Mouse (Mus musculus) neural tube, embryonic 12.5 days (tissue): ENCODE data around the gene Olfr625-ps1. TPM values are rescaled to one million over a fixed set of nuclear protein-coding genes. Genes with fewer than 3 reads are reported as not detected.
"Not testable (repeated sequence)": the region's sequence is repeated elsewhere in the genome, so short reads cannot be mapped to it uniquely, and the experiment has no call there.

Experiments used
- ATAC-seq: fragments of 200-750 bp; cut with Nextera tagmentation; 2 replicates; pipeline ENCODE4 v1.8.0; 2017; ENCODE audit warnings: low read depth, mild to moderate bottlenecking, moderate TSS enrichment, moderate library complexity; ENCODE audit not compliant: low FRiP score
- H3K27ac ChIP-seq: fragments of 300-500 bp; sonication (generic); 2 replicates; pipeline ENCODE4 v1.5.1; 2016
- H3K27me3 ChIP-seq: fragments of 300-500 bp; sonication (generic); replicated peaks from 2 replicates; pipeline ENCODE4 v1.6.1; 2016; ENCODE audit warnings: mild to moderate bottlenecking
- H3K36me3 ChIP-seq: fragments of 300-500 bp; sonication (generic); 2 replicates; pipeline ENCODE4 v1.6.1; 2016; ENCODE audit warnings: mild to moderate bottlenecking
- H3K4me1 ChIP-seq: fragments of 300-500 bp; sonication (generic); 2 replicates; pipeline ENCODE4 v1.6.1; 2016
- H3K4me2 ChIP-seq: fragments of 300-500 bp; sonication (generic); replicated peaks from 2 replicates; pipeline ENCODE4 v1.6.1; 2016; ENCODE audit warnings: mild to moderate bottlenecking
- H3K4me3 ChIP-seq: fragments of 300-500 bp; sonication (generic); 2 replicates; pipeline ENCODE4 v1.5.1; 2016
- H3K9ac ChIP-seq: fragments of 300-500 bp; sonication (generic); 2 replicates; pipeline ENCODE4 v1.6.1; 2016; ENCODE audit warnings: mild to moderate bottlenecking
- H3K9me3 ChIP-seq: fragments of 300-500 bp; sonication (generic); 2 replicates; pipeline ENCODE4 v1.6.1; 2016; ENCODE audit warnings: mild to moderate bottlenecking
- WGBS: fragments of 180-500 bp; shearing (Covaris S2); methylation state at CpG from one replicate; pipeline ENCODE4 v1.1.7; 2016; 5-methylcytosine and 5-hydroxymethylcytosine counted together
- polyA plus RNA-seq: library from polyadenylated mRNA; unstranded; fragments of >200 nt; fragmentation: Nextera tagmentation; extraction: Ambion mirVana; gene quantifications from 2 replicates; pipeline ENCODE4 v1.2.1, GENCODE M21; 2016

Gene Olfr625-ps1
- not detected in 2 replicates for polyA plus RNA-seq

- no peak for ATAC-seq
- Histone ChIP-seq H3K4me2 (no peak within 1 kb of the TSS), H3K4me1 (no peaks in the 10 kb centered on the region), H3K27ac (no peak within 1 kb of the TSS), H3K9me3 (no peaks in the 10 kb centered on the region), H3K9ac (no peak within 1 kb of the TSS), H3K27me3 (no peaks in the 10 kb centered on the region), H3K36me3 (no peaks in the 10 kb centered on the region), H3K4me3 (no peak within 1 kb of the TSS)
Observed at GRCm38 (mm10) chr7:103682420-103682819, at the start of gene Olfr625-ps1. Olfr625-ps1 (plus strand) TSS chr7:103682720.

- H3K4me1 ChIP-seq: no peaks in the 10 kb centered on the region
- no peaks in the 10 kb centered on the region for H3K36me3 ChIP-seq
- H3K27me3 ChIP-seq: no peaks in the 10 kb centered on the region
- H3K4me3 ChIP-seq: no peak overlapping the region
- H3K27ac ChIP-seq: no peak overlapping the region
- no peak overlapping the region for H3K4me2 ChIP-seq
- no peak overlapping the region for H3K9ac ChIP-seq
- H3K9me3 ChIP-seq: no peaks in the 10 kb centered on the region
- ATAC-seq: no peak
Observed at GRCm38 (mm10) chr7:103636795-103637194, 45.7 kb upstream of the Olfr625-ps1 start.

- H3K4me3 ChIP-seq: no peak within 1 kb of the TSS
- no peak within 1 kb of the TSS for H3K9ac ChIP-seq
- H3K4me2 ChIP-seq: no peak within 1 kb of the TSS
- no peaks in the 10 kb centered on the region for H3K9me3 ChIP-seq
- ATAC-seq: no peak
- H3K36me3 ChIP-seq: no peaks in the 10 kb centered on the region
- no peak within 1 kb of the TSS for H3K27ac ChIP-seq
- no peaks in the 10 kb centered on the region for H3K4me1 ChIP-seq
- no peaks in the 10 kb centered on the region for H3K27me3 ChIP-seq
- WGBS: 79% methylated on average over 1 of the region's 1 CpGs
Observed at GRCm38 (mm10) chr7:103642602-103643001, 39.9 kb upstream of the Olfr625-ps1 start, which contains the start of gene Olfr622. Olfr622 (minus strand) TSS chr7:103642702.

GRCm38 (mm10) chr7:103644070-103644469, 38.5 kb upstream of the Olfr625-ps1 start:
- H3K9me3 ChIP-seq: no peaks in the 10 kb centered on the region
- WGBS: 92% methylated on average over 4 of the region's 4 CpGs
- H3K4me2 ChIP-seq: no peak overlapping the region
- ATAC-seq: no peak
- H3K27ac ChIP-seq: no peak overlapping the region
- no peak overlapping the region for H3K4me3 ChIP-seq
- no peaks in the 10 kb centered on the region for H3K4me1 ChIP-seq
- H3K27me3 ChIP-seq: no peaks in the 10 kb centered on the region
- H3K9ac ChIP-seq: no peak overlapping the region
- H3K36me3 ChIP-seq: no peaks in the 10 kb centered on the region

GRCm38 (mm10) chr7:103663598-103663997, 18.9 kb upstream of the Olfr625-ps1 start, which contains the start of gene Olfr623:
Olfr623 (minus strand) TSS chr7:103663698.
- Histone ChIP-seq H3K4me1 (no peaks in the 10 kb centered on the region), H3K27me3 (no peaks in the 10 kb centered on the region), H3K36me3 (no peaks in the 10 kb centered on the region), H3K4me2 (no peak within 1 kb of the TSS), H3K9me3 (no peaks in the 10 kb centered on the region), H3K4me3 (no peak within 1 kb of the TSS), H3K27ac (no peak within 1 kb of the TSS), H3K9ac (no peak within 1 kb of the TSS)
- ATAC-seq: no peak

GRCm38 (mm10) chr7:103671091-103671490, 11.4 kb upstream of the Olfr625-ps1 start, which contains the start of gene Olfr624:
Olfr624 (minus strand) TSS chr7:103671191.
- H3K4me1 ChIP-seq: no peaks in the 10 kb centered on the region
- no peak within 1 kb of the TSS for H3K27ac ChIP-seq
- ATAC-seq: no peak
- no peak within 1 kb of the TSS for H3K4me3 ChIP-seq
- H3K4me2 ChIP-seq: no peak within 1 kb of the TSS
- no peaks in the 10 kb centered on the region for H3K27me3 ChIP-seq
- no peaks in the 10 kb centered on the region for H3K9me3 ChIP-seq
- 89% methylated on average over 2 of the region's 2 CpGs for WGBS
- H3K36me3 ChIP-seq: no peaks in the 10 kb centered on the region
- no peak within 1 kb of the TSS for H3K9ac ChIP-seq

- H3K4me1 ChIP-seq: no peaks in the 10 kb centered on the region
- H3K36me3 ChIP-seq: no peaks in the 10 kb centered on the region
- H3K9ac ChIP-seq: no peak overlapping the region
- no peaks in the 10 kb centered on the region for H3K27me3 ChIP-seq
- no peak overlapping the region for H3K4me3 ChIP-seq
- 96% methylated on average over 4 of the region's 4 CpGs for WGBS
- H3K9me3 ChIP-seq: no peaks in the 10 kb centered on the region
- no peak overlapping the region for H3K4me2 ChIP-seq
- no peak for ATAC-seq
- H3K27ac ChIP-seq: no peak overlapping the region
Observed at GRCm38 (mm10) chr7:103699469-103699868, 16.9 kb downstream of the Olfr625-ps1 start.

- WGBS: 38% methylated on average over 2 of the region's 2 CpGs
- Histone ChIP-seq H3K4me1 (no peaks in the 10 kb centered on the region), H3K27me3 (no peaks in the 10 kb centered on the region), H3K9me3 (no peaks in the 10 kb centered on the region), H3K4me2 (no peak overlapping the region), H3K36me3 (no peaks in the 10 kb centered on the region), H3K27ac (no peak overlapping the region), H3K4me3 (no peak overlapping the region), H3K9ac (no peak overlapping the region)
- no peak for ATAC-seq
Observed at GRCm38 (mm10) chr7:103712024-103712423, 29.5 kb downstream of the Olfr625-ps1 start.

- no peak within 1 kb of the TSS for H3K27ac ChIP-seq
- no peaks in the 10 kb centered on the region for H3K27me3 ChIP-seq
- no peak within 1 kb of the TSS for H3K4me2 ChIP-seq
- H3K9me3 ChIP-seq: no peaks in the 10 kb centered on the region
- no peak within 1 kb of the TSS for H3K4me3 ChIP-seq
- no peak for ATAC-seq
- no peaks in the 10 kb centered on the region for H3K36me3 ChIP-seq
- H3K4me1 ChIP-seq: no peaks in the 10 kb centered on the region
- no peak within 1 kb of the TSS for H3K9ac ChIP-seq
Observed at GRCm38 (mm10) chr7:103714371-103714770, 31.9 kb downstream of the Olfr625-ps1 start, which contains the start of gene Olfr243. Olfr243 (plus strand) TSS chr7:103714671.

- not testable (repeated sequence) for ATAC-seq, H3K27ac ChIP-seq, H3K9ac ChIP-seq, H3K4me3 ChIP-seq, H3K4me1 ChIP-seq, H3K36me3 ChIP-seq, H3K4me2 ChIP-seq, H3K9me3 ChIP-seq, H3K27me3 ChIP-seq
- 97% methylated on average over 1 of the region's 1 CpGs for WGBS
Observed at GRCm38 (mm10) chr7:103716398-103716797, 33.9 kb downstream of the Olfr625-ps1 start.

GRCm38 (mm10) chr7:103730074-103730473, 47.6 kb downstream of the Olfr625-ps1 start, which contains the start of gene Olfr628:
Olfr628 (plus strand) TSS chr7:103730374.
- Histone ChIP-seq H3K4me3 (no peak within 1 kb of the TSS), H3K4me1 (no peaks in the 10 kb centered on the region), H3K4me2 (no peak within 1 kb of the TSS), H3K9ac (no peak within 1 kb of the TSS), H3K36me3 (no peaks in the 10 kb centered on the region), H3K27me3 (no peaks in the 10 kb centered on the region), H3K27ac (no peak within 1 kb of the TSS), H3K9me3 (no peaks in the 10 kb centered on the region)
- WGBS: 88% methylated on average over 1 of the region's 1 CpGs
- ATAC-seq: no peak
